Mouse (Mus musculus): Measurements from ENCODE around the gene Npb.

Gene Npb

DNA sequence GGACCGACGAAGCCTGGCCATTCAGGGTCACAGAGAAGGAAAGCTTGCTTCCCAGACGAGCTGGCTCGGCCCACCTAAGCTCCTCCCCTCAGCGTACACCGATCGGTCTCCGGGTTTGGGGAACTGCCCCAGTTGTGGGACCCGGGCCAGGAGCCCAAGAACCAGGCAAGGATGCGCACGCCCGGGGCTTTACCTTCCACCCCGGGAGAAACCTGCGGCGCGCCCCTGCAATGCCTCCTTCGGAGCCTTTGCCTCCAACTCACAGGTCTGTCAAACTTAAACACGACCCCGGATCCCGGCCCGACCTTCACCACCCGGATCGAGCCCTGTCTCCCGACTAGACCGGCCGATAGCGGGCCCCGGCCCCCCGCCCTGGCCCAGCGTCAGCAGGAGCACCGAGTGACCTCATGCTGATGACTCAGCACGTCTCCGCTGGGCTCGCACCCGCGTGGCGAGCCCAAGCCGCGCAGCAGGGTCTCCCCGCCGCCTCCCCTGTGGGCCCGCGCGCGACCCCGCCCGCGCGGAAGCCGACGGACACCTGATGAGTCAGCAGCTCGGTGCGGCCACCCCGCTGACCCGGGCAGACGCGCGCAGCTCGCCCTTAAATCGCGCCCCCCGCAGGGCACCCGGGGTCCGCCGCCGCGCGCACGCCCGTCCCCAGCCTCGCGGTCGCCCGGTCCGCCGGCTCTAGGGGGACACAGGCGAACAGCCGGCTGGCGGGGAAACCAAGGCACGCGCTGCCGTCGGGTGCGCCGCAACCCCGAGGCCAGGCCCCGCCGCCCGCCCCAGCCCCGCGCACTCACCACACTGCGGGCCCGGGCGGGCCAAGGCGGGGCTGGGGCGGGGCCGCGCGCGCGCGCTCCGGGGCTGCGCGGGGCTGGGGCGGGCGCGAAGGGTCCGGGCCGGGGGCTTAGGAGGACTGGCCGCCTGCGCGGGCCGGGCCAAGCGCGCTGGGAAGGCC lies 24.6 kb downstream of the Npb start:
- TF ChIP-seq GATA4 (IDR thresholded peaks at IDR 0.05; ENCODE audit: insufficient replicate concordance, low read length): no peak

DNA sequence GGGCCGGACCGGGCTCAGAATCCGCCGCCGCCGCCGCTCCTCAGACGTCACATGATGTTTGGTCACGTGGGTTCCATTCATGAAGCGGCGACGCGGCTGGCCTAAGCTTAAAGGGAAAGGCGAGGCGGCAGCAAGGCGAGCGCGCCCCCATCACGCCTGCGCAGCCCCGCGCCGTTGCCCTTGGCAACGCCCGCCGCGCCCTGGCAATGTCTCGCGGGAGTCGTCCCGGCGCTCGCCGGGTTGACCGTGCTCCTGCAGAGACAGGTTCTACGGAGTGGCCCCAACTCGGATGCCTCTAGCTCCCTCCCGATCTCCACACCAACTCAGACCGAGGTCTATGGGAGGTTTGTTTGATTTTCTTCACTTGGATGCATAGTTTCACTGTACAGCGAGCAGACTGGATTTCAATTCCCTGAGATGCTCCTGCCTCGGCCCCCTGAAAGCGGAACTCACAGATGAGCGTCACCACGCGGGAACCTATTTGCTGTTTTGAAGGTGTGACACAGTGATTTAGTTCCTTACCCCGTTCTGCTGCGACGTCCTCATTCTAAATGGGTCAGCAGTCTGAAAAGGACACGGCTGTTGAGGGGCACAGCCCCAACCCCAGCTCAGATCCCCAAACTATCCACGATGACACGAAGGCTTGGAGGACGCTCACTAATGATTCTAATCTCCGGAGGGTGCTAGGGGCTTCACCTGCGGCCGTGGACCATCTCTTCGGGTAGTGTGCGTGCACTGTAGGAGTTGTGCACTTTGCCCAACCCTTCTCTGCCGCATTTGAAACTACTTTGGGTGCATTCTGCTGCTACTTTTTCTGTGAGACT lies 25.5 kb downstream of the Npb start, which contains the start of gene Mafg:
Gene Mafg (minus strand): TSS at position 81 of the 824 bp plus-strand sequence.
- no peak for TF ChIP-seq GATA4 (IDR thresholded peaks at IDR 0.05; ENCODE audit: insufficient replicate concordance, low read length)

DNA sequence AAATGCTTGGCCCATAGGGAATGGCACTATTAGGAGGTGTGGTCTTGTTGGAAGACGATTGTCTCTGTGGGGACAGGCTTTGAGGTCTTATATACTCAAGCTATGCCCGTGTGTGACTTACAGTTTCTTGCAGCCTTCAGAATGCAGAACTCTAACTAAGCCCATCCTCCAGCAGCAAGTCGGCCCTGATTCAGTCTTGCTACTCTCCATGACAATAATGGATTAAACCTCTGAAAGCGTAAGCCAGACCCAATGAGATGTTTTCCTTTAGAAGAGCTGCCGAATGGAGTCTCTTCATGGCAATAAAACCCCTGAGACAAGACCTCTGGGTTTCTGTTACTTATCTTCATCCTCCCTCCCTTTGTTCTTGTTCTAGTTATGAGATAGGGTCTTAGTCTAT lies 26.5 kb downstream of the Npb start:
- no peak for TF ChIP-seq GATA4 (IDR thresholded peaks at IDR 0.05; ENCODE audit: insufficient replicate concordance, low read length)

DNA sequence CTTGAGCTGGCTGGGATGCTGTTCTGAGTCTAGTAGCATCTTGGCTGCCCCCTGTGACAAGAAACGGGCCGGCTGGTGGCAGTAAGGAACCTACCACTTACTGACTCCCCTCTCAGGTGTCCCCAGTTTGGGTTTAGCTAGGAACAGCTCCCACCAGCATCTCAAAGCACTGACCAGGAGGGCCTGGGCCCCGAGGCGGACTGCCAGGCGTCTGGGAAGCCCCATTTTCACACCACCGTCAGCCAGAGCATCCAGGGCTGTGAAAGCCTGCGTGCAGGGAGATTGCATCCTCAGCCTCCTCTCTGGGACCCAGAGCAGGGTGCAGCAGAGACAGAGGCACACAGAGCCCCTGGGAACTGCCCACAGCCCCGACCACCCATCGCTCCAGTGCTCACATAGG lies 33.0 kb downstream of the Npb start:
- TF ChIP-seq GATA4 (IDR thresholded peaks at IDR 0.05; ENCODE audit: insufficient replicate concordance, low read length): no peak

DNA sequence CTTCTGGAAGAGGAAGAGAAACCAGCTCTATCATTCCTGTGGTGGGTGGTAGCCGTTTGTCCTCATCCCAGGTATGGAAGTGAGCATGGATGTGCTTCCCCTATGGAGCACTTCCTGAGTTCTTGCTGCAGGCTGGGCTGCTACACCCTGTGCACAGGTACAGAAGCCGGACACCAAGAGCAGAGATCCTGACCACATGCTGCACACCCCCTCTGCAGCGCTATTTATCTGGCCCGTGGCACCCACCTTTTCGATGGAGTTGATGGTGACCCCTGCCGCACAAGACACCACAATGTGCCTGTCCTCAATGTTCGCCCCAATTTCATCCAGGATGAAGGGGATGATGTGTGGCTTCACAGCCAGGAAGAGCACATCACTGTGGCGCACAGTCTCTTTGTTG lies 33.6 kb downstream of the Npb start:
- no peak for TF ChIP-seq GATA4 (IDR thresholded peaks at IDR 0.05; ENCODE audit: insufficient replicate concordance, low read length)

DNA sequence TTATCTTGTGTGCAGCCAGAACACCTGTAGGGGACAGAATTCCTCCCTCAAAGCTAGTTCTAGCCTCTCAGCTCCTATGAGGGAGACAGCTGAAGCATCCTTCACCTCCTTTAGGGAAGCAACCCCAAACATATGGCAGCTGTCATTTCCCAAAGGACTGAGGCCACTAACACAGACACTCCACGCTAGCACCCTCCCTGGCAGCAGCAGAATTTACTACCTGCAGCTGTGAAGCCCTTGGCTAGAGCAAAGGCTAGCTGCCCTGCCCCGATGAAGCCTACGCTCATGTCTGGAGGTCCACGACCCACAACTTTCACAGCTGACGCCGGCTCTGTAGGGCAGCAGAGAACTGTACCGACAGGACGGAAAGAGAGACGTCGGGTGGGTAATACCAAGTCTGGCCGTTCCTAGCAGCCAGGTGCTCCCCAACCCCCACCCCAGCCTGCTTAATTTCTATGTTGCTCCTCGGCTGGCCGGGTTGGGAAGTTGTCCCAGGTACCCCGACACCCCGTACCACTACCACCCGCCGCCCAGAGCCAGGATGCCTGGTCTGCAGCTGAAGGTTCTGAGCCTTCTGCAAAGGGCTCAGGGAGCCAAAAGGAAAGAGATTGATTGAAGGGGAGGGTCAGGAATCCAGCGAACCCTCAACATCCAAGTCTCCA lies 34.8 kb downstream of the Npb start:
- TF ChIP-seq GATA4 (IDR thresholded peaks at IDR 0.05; ENCODE audit: insufficient replicate concordance, low read length): no peak

DNA sequence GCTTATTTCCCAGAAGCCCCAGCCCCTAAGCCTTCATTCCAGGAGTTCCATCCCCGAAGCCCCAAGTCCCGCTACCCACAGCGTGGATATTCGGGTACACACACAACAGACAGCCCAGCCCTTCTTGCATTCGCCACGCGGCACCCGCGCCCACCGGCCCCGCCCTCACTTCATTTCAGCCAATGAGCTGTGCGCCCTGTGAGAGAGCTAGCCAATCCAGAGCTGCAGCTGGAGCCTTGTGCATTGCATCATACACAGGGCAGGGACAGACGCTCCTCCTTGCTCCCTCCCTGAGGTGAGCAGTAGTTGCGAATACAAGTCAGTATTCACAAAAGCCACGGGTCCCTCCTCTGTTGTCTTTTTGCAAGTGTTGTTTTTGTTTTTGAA lies 35.3 kb downstream of the Npb start, which contains the start of gene Pycr1:
Gene Pycr1 (minus strand): TSS at position 169 of the 387 bp plus-strand sequence.
- TF ChIP-seq GATA4 (IDR thresholded peaks at IDR 0.05; ENCODE audit: insufficient replicate concordance, low read length): no peak

DNA sequence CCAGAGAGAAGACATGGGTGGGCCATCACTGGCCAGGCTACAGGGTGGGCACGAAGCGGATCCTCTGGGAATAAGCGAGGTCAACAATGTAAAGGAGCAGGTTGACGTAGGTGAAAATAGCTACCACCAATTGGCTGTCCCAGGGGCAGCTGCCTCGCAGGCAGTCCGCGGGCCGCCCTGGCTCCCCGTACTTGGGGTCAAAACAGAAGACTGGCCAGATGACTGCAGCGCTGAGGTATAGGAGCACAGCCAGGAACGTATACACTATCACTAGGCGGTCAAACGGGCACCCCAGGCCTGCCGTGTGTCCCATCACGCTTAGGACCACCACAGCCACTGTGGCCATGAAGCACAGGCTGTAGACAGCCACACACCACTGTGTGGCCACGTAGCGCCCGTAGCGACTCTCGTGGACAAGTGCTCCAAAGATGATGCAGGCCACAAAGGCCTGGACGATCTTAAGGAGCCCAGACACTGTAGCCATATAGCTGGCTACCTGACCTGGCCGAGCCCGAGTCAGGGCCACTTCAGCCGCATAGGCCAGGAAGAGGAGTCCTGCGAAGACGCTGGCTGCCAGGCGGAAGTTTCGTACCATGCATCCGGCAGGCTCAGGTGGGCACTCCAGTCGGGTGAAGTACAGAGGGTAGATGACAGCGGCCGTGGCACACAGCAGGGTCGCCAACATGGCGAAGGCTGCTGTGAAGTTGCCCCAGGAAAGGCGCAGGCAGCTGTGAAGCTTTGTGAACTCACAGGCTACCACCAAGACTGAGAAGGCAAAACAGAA lies 39.0 kb downstream of the Npb start:
- TF ChIP-seq GATA4 (IDR thresholded peaks at IDR 0.05; ENCODE audit: insufficient replicate concordance, low read length): no peak

DNA sequence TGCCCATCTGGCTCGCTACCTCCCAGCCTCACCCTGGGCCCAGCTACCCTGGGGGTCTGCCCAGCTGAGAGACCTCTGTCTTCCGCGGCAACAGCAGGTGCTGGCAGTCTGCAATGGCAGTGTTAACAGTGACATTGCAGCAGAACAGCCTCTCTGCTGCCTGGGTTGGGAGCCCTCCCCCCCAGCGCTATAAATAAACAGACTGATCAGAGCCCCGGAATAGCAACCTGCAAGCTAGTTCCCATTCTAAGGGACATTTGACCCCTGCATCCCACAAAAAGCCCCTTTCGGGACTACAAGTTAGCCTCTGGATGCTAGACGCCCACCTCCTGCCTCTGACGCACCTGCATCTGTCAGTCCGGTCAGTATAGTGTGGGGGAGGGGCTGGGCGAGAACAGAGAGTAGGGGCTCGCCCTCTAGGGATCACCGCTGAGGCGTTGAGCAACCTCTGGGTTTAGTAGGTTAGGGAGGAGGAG lies 39.8 kb downstream of the Npb start, which contains the start of gene Myadml2:
Gene Myadml2 (minus strand): TSS at position 158 of the 476 bp plus-strand sequence.
- TF ChIP-seq GATA4 (IDR thresholded peaks at IDR 0.05; ENCODE audit: insufficient replicate concordance, low read length): no peak

DNA sequence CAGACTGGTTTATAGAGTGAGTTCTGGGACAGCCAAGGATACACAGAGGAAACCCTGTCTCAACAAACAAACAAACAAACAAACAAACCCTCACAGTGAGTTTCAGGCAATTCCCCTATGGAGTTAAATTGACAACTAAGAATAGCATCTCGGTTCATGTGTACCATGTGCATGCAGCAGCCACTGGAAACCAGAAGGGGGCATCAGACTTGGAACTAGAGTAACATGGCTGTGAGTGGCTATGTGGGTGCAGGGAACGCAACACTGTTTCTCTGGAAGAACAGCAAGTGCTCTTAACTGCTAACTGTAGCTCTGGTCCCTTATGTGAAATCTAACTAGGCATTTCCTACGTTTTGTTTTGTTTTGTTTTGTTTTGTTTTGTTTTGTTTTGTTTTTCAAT lies 43.6 kb downstream of the Npb start:
- TF ChIP-seq GATA4 (IDR thresholded peaks at IDR 0.05; ENCODE audit: insufficient replicate concordance, low read length): no peak

DNA sequence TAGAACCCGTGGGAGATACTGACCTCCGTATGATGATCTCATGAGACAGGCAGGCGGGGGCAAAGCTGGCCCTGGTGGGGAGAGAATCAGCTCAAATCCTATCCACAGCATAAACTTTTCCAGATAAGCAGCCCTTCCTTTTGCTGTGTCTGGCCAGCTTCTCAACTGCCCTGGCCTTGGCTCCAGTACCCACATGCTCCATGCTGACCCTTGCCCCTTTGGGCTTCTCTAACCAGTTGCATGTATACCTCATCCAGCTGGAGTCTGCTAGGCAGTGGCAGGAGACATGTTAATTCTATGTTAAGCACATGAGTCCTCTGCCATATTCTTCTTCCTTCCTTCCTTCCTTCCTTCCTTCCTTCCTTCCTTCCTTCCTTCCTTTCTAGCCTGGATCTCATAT lies 46.5 kb downstream of the Npb start:
- TF ChIP-seq GATA4 (IDR thresholded peaks at IDR 0.05; ENCODE audit: insufficient replicate concordance, low read length): no peak

DNA sequence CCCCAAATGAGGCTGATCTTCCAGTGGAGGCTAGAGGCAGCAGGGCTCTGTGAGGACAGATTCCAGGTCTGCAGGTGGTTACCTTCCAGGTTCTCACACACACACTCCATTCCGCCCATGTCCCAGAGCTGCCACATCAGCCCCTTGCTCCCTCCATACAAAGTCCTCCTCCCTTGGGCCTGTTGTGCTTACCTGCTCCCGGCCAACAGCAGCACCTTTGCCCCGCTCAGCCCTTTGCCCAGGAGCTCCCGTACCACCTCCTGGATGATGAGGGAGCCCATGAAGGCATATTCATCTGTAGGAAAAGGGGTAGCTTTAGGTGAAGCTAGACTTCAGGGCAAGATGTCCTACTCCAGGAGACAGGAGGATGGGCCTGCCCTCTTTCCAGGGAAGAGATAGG lies 49.0 kb downstream of the Npb start:
- TF ChIP-seq GATA4 (IDR thresholded peaks at IDR 0.05; ENCODE audit: insufficient replicate concordance, low read length): no peak

All from liver, adult (tissue).